Mouse (Mus musculus): ENCODE results near the gene Casc3. TPM values are rescaled to one million over a fixed set of nuclear protein-coding genes. Genes with fewer than 3 reads are reported as not detected.

Casc3 gene
- total RNA-seq, 2 experiments from 2014 or later, result 13.9 to 15.0 TPM

GRCm38 (mm10) chr11:98869906-98870305 lies 65.2 kb downstream of the Casc3 start:
- DNase-seq, result no peak

DNA sequence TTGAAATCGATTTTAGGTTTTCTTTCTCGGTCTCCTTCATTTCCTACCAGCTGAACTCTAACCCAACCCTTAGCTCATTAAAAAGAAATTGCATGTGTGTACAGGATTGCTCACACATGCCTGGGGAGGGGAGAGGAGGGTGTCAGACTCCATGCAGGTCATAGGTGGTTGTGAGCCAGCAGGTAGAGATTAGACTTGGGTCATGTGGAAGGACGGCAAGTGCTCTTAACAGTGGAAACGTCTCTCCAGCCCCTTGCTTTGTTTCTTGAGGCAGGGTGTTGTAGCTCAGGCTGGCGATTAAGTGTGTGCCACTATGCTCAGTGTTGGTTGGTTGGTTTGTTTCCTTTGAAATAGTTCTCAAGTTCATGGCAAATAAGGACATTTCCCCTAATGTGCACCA lies 66.1 kb downstream of the Casc3 start:
- DNase-seq, result no peak

GRCm38 (mm10) chr11:98871416-98871815 lies 66.7 kb downstream of the Casc3 start:
- no peak for DNase-seq

GRCm38 (mm10) chr11:98872040-98872439 lies 67.3 kb downstream of the Casc3 start:
- DNase-seq, result peak; percentile 31

- DNase-seq, result no peak
Observed at GRCm38 (mm10) chr11:98873900-98874299, 69.2 kb downstream of the Casc3 start.

DNA sequence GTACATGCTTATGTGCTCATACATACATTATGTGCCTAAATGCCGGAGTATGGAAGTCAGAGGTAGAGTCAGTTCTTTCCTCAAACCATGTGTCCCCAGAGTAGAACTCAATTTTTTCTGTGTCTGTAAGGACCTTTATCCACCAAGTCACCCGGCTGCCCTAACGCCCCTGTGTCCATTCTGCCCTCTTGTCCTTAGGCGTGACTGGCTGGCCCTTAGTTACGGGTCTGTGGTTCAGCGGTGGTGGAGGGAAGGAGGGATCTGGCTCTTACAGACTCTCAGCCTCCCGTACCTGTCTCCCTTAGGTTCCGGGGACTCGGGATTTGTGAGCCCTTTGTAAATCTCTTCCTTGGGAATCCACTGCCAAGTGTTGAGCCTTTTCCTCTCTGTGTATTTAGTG lies 72.3 kb downstream of the Casc3 start:
- no peak for DNase-seq

Other genes with a start within 250 kb of the Casc3 start
- gene Ormdl3, start 217.5 kb upstream of the Casc3 start, total RNA-seq (2021), result 10 to 100 TPM; 19.9 to 28.2 TPM
- not detected for gene Lrrc3c, start 206.6 kb upstream of the Casc3 start, total RNA-seq (2021)
- gene Gm12355, start 179.2 kb upstream of the Casc3 start, total RNA-seq (2021), result 1 to 10 TPM; 3.1 to 6.4 TPM
- gene Gsdma3, start 178.5 kb upstream of the Casc3 start, total RNA-seq (2021), result 1 to 10 TPM; 1.3 to 2.4 TPM
- gene Gsdma2, start 158.1 kb upstream of the Casc3 start, total RNA-seq (2021), result not detected
- under 1 TPM; 0.23 to 0.24 TPM for gene Gsdma, start 140.6 kb upstream of the Casc3 start, total RNA-seq (2021)
- gene Psmd3, start 122.4 kb upstream of the Casc3 start, total RNA-seq (2021), result 10 to 100 TPM; 86.2 to 91.5 TPM
- gene Csf3, start 103.6 kb upstream of the Casc3 start, total RNA-seq (2021), result not detected
- 10 to 100 TPM; 42.7 to 46.9 TPM for gene Med24, start 75.5 kb upstream of the Casc3 start, total RNA-seq (2021)
- gene Thra, start 64.3 kb upstream of the Casc3 start, total RNA-seq (2021), result 10 to 100 TPM; 75.4 to 89.1 TPM
- 100 to 1,000 TPM in 1 of 2 experiments, 10 to 100 TPM in 1; 98.0 to 119 TPM for gene Nr1d1, start 29.6 kb upstream of the Casc3 start, total RNA-seq (2021)
- gene Msl1, start 9.4 kb upstream of the Casc3 start, total RNA-seq (2021), result 10 to 100 TPM; 51.3 to 63.6 TPM
- under 1 TPM; 0.23 to 0.40 TPM for gene Rapgefl1, start 31.9 kb downstream of the Casc3 start, total RNA-seq (2021)
- 1 to 10 TPM; 4.1 to 4.9 TPM for gene Wipf2, start 58.7 kb downstream of the Casc3 start, total RNA-seq (2021)
- under 1 TPM; 0.13 to 0.56 TPM for gene Cdc6, start 102.9 kb downstream of the Casc3 start, total RNA-seq (2021)
- gene Rara, start 122.9 kb downstream of the Casc3 start, total RNA-seq (2021), result 10 to 100 TPM in 1 of 2 experiments, 1 to 10 TPM in 1; 9.4 to 12.8 TPM
- not detected for gene Gjd3, start 178.1 kb downstream of the Casc3 start, total RNA-seq (2021)
- gene Top2a, start 219.3 kb downstream of the Casc3 start, total RNA-seq (2021), result 1 to 10 TPM; 2.3 to 3.8 TPM
- 10 to 100 TPM; 38.6 to 49.1 TPM for gene Igfbp4, start 236.3 kb downstream of the Casc3 start, total RNA-seq (2021)